Mouse (Mus musculus): ENCODE results near the gene Zrsr2.

The Zrsr2 gene

DNA sequence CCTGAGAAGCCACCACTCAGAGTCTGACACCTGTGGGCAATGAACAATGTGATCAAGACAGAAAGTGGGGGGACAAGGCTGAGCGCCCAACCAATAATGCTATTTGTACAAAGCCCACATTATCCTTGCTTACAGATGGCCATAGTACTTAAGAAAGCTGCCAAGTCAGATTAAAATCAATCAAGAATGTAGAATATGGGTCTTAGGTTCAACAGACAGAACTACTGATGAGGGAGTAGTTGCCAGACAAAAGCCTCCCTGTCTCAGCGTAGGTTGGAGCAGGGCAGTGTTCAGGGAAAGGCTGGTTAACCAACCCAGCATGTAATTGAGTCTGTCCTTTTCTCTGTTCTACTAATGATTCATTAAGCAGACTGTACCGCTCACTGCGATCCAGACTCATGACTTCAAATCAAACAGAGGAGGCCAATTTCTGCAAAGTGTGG, 72.9 kb downstream of the Zrsr2 start:
- no peak for DNase-seq (ENCODE audit: low read depth, low spot score)

All from skeletal muscle tissue, adult 2 months (tissue).